Mouse (Mus musculus) B cell, adult 2 months (primary cell): Measurements from ENCODE around the gene Glod4.

Experiments
- DNase-seq, 2 experiments: peaks; one replicate each; pipeline ENCODE4 v3.0.0; 2022

The Glod4 gene

GRCm38 (mm10) chr11:76242901-76243810 is at the start of gene Glod4, which contains the start of gene Mrm3:
TSS of gene Glod4 (minus strand) at chr11:76243725.
TSS of gene Mrm3 (plus strand) at chr11:76243715.
- peak; percentile 94 for DNase-seq

- no peak for DNase-seq
Measured at GRCm38 (mm10) chr11:76292831-76293230, 49.3 kb upstream of the Glod4 start.

DNA sequence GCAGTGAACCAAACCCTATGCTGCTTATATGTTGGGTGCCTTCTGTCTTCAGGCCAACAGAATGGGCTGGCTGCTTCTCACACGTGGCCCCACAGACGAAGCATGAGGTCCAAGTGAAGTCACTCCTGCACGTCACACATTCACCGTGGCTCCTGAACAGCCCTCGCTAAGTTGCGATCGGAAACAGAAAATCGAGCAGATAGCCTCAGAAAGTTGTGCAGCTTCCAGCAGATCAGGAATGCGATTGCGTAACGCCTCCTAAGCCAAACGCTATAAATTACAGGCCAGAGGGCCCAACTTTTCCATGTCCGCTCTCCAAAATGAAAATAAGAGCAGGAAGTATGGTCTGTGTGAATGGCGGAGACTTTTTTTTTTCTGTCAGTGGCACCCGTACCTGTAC is 48.9 kb upstream of the Glod4 start:
- DNase-seq, result no peak

DNA sequence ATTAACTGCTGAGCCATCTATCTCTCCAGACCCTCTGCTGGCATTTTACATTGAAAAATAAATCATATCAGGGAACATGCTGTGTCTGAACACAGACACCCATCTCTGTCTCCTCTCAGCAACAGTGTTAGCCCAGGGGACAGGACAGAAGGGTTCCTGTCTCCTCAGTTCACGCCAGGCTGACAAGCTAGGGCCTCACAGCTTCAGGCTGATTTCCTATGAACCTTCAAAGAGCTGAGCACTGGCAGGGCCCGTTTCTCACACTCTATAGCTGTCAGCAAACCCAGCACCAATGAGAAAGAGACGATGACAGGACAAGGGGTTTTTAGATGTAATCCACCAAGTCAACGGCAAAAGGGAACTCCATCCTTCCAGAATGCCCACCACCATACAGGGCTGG is 48.4 kb upstream of the Glod4 start:
- no peak for DNase-seq

- no peak for DNase-seq
Measured at GRCm38 (mm10) chr11:76290367-76290766, 46.8 kb upstream of the Glod4 start.

- no peak for DNase-seq
Measured at GRCm38 (mm10) chr11:76288645-76289044, 45.1 kb upstream of the Glod4 start.

- DNase-seq, result no peak
Measured at GRCm38 (mm10) chr11:76287301-76287700, 43.8 kb upstream of the Glod4 start.

DNA sequence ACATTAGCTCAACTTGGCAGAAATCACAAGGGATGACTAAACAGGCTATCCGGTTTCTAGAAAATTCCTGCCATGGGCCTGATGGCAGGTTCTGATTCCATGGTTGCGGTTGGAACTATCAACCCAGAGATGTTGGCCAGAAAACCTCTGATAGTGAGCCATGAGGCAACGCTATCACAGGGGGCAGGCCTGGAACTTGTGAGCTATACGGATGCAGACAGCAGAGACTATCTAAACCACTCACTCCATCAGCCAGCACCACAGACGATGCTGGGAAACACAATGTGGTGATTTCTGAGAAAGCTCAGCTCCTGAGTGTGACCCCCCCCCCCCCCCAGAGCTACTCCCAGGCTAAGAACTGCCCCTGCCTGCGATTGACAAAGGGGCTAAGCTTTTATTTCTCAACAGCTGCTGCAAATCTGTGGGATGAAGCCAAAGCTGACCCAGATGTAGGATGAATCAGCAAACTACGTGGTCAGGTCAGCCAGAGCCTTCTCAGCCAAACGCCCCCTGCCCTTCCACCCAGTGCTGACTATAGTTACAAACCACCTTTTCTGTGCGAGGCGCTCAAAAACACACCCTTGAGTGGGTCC is 43.1 kb upstream of the Glod4 start:
- no peak for DNase-seq

DNA sequence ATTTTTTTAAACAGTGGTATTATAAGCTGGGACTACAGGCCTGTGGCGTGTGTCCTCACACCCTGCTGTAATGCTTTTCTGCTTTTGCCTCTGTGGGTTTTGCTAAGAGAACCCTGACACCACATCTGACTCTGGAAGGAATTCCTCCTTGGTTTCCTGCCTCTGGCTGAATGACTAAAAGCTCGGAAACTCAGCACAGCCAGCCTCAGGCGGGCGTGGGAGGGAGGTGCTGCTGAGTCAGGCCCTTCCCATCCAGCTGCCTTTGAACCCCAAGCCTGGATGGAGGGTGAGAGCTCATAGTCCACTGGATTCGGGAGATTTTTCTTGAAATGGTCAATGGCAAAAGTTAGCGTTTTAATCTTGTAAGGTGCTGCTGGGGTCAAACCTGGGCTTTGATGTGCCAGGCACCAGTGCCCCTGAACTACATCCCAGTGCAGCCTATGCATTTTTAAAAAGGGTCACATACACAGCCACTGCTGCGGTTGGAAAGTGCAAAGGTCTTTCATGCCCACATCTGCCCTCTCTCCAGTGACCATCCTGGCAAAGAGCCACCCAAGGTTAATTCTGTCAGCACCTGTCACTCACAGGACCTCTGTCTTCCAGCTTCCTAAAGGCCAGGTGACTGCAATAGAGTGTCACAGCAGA is 42.0 kb upstream of the Glod4 start:
- DNase-seq, result no peak

- DNase-seq, result no peak
Measured at GRCm38 (mm10) chr11:76283841-76284240, 40.3 kb upstream of the Glod4 start.

- no peak for DNase-seq
Measured at GRCm38 (mm10) chr11:76279971-76280370, 36.4 kb upstream of the Glod4 start.

DNA sequence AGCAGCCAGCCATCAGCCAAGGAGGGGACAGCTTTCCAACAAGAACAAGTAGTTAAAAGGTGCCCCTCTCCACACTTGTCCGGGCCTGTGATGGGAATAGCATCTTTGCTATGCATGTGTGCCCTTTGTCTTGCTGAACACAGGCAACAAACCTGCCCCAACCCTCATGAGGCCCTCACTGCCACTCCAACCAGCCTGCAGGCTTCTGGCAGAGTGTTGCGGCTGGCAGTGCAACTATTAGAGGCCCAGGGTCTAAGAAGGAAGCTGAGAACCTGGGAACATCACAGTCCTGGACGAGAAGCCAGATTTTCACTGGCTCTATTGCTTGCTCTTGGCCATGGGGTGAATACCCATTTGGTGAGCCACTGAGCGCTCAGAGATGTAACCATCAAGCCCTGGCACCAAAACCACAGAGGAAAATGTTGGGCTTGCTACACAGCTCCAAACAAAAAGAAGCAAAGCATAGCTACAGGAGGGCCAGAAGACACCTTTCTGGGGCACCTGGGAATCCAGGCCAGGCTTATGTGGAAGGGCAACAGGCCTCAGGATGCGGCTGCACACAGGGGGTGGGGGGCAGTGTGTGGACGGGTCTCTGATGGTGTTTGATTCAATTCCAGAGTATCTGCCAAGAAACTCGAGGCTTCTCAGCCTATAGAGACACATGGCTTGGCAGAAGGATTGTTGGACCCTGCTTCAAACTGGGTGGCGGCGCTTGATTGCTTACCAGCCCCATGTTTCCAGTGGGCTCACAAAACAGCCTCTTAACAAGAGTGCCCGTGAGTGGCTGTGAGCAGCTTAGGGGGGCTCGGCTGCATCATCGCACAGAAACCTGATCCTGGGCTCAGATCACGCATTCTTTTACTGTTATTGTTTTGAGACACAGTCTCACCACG is 35.7 kb upstream of the Glod4 start:
- DNase-seq, result no peak

DNA sequence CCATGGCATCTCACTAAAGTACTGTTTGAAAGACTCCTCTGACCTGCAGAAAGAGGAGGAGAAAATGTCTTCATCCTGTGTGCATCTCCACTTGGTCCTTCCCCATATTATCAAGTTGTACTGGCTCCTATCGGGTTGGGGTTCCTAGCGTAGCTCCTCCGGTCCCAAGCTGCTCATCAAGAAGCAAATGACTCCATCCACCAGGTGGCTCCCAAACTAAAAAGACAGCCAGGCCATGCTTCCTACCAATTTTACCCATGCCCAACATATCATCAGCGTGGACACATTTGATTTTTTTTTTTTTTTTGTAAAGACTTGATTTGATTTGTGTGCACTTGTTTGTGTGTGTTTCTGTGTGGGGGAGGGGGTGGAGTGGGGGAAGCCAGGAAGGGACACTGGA is 28.9 kb upstream of the Glod4 start:
- DNase-seq, result no peak

- DNase-seq, result no peak
Measured at GRCm38 (mm10) chr11:76268521-76269065, 25.1 kb upstream of the Glod4 start.

- no peak for DNase-seq
Measured at GRCm38 (mm10) chr11:76268001-76268459, 24.5 kb upstream of the Glod4 start.

DNA sequence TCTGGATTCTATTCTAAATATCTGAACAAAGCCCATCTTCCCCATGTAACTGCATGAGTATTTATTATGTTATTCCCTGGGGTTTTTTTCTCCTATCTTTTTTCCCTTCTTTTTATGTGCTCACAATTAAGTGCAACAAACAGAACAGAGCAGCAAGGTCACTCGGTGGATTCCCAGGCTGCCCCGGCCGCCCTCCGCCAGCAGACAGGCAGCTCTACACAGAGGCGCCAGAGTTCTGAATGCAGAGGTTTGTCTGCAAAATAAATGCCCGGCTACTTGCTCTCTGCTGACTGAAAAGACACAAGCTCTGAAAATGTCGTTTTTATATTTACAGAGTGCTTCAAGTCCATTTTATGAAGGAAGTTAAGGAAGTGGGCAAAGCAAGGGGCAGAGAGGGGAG is 24.0 kb upstream of the Glod4 start:
- no peak for DNase-seq

DNA sequence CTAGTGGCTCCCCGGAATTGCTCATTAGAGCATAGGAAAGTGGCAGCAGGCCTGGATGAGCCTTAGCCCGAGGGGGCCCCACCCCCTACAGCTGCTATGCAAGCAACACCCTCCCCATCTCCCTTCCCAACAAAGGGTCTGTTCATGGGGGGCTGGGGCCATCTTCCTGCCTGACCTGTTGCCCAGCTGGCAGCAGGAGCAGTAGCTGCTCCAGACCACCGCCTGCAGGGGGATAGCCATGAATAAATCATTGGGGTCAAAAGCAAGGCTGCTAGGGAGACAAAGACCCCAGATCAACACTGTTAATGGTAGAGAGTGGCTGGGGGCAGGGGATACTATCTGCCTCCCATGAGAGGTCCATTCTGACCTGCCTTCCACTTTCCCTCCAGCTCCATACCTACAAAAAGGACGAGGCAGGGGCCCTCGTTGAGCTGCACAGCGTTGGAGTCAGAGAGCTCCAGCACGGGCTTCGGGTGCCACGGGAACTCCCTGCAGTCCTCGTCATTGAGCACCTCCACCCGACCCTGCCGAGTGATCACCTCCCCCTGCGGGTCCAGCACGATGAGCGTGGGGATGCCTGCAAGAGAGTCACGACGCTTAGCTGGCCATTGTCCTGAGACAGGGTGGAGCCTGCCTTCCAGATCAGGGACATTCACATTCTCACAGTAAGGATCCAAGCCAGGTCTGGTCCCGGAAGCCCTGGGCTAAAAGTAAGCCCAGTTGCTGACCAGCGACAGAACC is 19.3 kb upstream of the Glod4 start:
- DNase-seq, result no peak

GRCm38 (mm10) chr11:76261224-76261623 is 17.7 kb upstream of the Glod4 start:
- no peak for DNase-seq

- DNase-seq, result no peak
Measured at GRCm38 (mm10) chr11:76260208-76261050, 16.9 kb upstream of the Glod4 start.

- no peak for DNase-seq
Measured at GRCm38 (mm10) chr11:76258511-76258910, 15.0 kb upstream of the Glod4 start.

- no peak for DNase-seq
Measured at GRCm38 (mm10) chr11:76257386-76257785, 13.9 kb upstream of the Glod4 start.
